Mouse (Mus musculus) megakaryocyte, embryonic 14.5 days (primary cell): ENCODE results near the gene Stat5b.

ENCODE experiments used
- FLI1 ChIP-seq: IDR thresholded peaks from 2 replicates; pipeline ENCODE4 v1.6.1; 2012; ENCODE audit warnings: low read length, inconsistent platforms, mixed read lengths
- GATA1 ChIP-seq: IDR thresholded peaks from 3 replicates; pipeline ENCODE4 v1.6.1; 2012; ENCODE audit warnings: mixed read lengths, low read length, inconsistent platforms, borderline replicate concordance

- TF ChIP-seq GATA1 (no peak), FLI1 (no peak)
These were observed 6.4 kb downstream of the Stat5b start for GRCm38 (mm10) chr11:100844121-100844520.
